Mouse (Mus musculus) induced T-regulatory cell, adult 2 months (primary cell): ENCODE data around the gene Rsad1.
A peak's percentile ranks its signal among the peaks of the same experiment; 100 is the strongest.

Source experiments
- DNase-seq: peaks from one replicate; pipeline ENCODE4 v3.0.0-alpha.2; 2012; ENCODE audit warnings: low read depth

The Rsad1 gene

DNA sequence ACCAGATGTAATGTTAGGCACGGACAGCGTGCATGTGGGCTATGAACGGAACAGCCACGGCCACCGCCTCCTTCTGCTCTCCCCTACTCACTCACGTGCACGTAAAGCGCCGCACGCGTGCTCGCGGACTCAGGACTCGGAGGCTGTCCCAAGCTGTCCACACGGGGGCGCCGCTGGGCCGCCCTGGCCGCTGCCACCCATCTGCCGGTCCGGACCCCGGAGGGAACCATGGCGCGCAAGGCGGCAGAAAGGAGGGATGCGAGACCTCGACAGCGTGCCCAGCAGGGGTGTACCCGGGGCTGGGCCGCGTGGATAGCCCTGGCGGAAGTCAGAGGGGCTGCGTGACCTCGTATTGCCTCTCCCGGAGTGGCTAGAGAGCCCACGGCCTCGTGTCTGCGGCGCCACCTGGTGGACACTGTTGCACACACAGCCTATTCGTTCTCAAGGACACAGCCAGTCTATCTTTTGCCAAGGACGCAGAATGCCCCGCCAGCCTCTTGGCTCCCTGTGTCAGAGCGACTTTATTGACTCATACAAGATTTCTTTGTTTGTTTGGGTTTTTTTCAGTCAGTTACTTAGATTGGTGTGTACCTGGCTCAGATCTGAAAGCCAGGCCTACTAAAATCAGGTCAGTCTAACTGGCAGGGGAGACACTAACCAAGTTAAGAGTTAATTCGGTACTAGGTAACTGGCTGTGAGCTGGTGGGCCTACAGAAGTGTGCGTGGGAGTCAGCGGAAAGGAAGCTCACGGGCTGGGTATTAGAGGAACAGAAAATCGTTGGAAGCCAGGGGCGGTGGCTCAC is at the start of gene Rsad1:
TSS of gene Rsad1 (minus strand) at position 368 of the 803 bp plus-strand sequence.
- DNase-seq, result peak; percentile 96

DNA sequence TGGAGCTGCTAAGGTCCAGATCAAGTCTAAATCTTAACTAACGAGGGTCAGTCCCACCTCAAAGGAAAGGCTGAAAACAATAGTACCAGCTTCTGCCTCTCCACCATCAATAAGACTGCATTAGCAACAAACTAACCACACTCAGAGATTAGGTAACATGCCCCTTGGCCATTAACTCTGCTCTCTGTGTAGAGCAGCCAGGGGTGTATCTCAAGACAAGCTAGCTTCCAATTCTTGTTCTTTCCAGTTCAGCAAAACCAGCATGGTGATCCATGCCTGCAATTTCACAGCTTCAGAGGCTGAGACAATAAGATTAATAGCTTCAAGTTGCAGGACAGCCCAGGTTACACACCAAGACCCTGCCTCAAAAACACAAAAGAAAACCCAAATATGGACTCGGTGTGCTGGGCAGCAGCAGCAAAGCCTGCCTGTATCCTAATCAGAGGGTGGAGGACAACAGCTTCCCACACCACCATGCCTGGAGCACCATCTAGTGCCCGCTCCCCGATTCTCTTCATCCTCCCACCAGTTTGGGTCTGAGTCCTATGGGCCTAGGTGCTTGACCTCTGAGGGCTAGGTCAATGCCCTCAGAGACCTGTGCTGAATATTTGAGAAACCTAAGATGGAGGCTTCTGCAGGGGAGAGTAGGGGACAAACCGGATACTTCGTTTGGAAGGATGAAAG is 49.5 kb upstream of the Rsad1 start:
- no peak for DNase-seq

DNA sequence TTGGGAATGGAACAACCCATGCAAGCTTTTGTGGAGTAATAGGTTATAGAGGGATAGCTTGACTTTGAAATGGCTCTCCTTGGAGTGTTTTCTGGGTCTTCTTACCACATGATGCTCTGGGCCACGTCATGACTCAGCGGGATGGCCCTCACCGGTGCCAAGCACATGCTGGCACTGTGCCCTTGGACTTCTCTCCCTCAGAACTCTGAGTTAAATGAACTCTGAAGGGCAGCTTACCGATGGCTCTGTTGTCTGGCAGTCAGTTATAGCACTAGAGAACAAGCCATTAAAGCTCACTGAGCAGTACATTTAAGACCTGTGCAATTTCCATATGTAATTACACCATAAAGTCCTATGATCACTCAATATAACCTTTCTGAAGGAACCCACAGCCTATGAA is 48.3 kb upstream of the Rsad1 start:
- DNase-seq, result no peak

DNA sequence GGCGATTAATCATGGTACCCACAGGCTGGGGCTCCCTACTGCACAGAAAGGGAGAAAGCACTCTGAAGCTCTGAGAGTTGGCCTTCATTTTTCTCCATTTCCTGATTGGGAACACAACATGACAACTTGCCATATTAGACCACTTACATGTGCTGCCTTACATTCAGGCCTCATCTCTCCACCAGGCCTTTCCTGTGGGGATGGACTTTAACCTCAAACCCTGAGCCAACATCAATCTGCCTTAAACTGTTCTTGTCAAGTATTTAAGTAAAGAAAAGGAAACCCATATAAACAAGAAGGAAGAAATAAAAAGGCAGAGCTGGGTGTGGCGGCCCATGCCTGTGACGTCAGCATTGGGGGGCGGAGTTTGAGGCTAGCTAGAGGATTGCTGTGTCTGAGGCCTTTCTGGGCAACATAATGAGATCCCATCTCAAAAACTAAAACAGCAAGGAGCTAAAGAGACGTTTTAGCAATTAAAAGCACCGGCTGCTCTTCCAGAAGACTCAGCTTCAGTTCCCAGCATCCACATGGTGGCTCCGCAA is 47.3 kb upstream of the Rsad1 start:
- peak; percentile 84 for DNase-seq

DNA sequence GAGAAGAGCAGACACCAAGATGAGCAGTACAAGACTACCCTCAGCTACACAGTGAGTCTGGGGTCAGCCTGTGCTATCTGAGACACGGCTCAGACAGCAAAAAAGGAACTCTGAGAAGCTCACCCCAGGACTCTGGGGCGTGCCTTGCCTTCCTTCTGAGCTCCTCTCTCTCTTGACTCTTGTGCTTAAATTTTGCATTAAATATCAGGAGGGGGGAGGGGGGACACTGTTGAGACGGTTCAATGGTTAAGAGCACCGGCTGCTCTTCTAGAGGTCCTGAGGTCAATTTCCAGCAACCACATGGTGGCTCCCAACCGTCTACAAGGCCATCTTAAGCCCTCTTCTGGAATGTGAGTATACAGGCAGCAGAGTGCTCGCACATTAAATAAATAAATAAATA is 38.5 kb upstream of the Rsad1 start:
- DNase-seq, result no peak

DNA sequence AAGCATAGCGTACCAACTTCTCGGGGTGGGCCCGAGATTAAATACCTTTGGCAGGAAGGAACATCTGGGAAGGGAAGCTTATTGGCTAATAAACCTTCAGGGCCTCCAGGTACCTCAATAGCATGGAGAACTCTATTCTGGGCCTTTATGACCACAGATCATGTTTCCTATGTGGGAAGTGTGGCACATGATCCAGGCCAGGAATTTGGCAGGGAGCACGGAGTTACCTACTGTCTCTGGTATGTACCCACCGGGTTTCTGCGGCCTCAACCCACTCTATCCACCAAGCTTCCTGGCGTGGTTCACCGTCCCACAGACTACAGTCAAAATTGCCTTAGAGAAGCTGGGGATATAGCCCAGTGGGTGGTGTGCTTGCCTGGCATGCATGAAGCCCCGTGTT is 36.0 kb upstream of the Rsad1 start:
- DNase-seq, result no peak

DNA sequence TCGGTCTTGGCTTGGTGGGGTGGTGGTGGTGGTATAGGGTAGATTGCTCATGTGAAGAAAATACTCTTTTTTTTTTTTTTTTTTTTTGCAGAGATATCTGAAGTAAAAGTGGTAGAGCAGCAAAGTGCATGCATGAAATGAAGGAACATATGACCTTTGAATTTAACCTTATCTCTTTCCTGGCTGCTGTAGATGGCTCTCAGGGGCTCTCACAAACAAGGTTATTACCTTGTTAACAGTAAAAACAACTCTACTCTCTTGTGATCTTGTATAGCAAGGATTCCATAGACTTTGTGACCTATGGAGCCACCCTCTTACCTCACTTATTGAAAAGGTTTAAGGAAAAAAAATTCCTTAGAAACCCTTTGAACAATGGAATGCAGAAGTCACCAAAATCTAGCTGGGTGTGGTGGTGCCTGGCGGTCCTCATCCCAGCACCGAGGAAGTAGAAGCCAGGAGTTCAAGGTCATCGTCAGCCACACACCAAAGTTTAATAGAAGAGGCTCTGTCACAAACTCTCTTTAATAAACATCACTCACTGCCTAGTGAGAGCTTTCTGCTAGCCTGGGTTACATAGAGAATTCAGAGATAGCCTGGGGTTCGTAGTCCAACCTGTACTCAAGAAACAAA is 31.2 kb upstream of the Rsad1 start:
- DNase-seq, result no peak

DNA sequence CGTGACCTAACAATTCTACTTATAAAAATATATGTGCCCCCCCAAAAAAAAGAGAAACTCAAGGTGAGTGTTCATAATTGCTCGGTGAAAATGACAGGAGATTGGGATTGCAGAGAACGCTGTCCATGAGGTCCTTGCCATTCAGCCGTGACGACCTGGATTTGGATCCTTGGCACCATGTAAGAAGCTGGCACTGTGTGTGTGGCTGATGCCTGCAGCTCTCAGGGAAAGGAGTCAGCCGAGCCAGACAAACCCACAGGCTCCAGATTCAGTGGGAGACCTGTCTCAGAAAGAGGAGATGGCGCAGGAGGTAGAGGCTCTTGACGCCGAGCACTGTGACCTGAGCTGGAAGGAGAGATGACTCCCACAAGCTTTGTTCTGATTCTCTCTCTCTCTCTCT is 27.3 kb upstream of the Rsad1 start:
- DNase-seq, result no peak

DNA sequence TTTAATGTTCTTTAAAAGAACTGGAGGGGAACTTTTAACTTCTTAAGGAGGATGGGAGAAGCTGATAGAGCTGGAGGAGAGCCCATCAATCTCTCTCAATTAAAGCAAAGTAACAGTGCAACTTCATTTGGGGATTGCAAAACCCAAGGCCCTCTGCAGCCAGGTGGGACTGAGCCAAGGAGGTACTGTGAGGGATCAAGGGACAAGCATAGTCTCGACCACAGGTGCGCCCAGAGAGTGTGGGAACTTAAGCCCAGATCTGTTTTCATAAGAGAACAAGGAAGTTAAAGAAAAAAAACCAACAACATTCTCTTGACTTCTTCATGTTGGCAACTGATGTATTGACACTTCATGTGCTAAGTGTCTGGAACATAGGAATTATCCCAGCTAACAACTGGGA is 26.0 kb upstream of the Rsad1 start:
- DNase-seq, result no peak

DNA sequence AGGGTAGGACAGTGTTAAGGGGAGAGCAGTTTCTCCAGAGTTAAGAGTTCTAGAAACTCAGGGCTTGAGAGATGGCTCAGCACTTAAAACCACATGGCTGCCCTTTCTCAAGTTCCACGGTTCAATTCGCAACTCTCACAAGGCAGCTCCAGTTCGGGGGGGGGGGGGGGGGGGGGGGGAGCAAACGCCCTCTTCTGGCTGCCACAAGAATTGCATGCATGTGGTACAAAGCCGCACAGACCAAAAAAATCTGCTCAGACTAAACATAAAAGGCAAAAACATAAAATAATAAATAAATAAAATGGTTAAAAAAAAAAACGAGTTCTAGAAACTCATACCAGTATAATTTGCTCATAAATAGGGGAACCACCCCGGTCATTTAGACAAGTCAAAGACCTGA is 25.5 kb upstream of the Rsad1 start:
- DNase-seq, result peak; percentile 32

DNA sequence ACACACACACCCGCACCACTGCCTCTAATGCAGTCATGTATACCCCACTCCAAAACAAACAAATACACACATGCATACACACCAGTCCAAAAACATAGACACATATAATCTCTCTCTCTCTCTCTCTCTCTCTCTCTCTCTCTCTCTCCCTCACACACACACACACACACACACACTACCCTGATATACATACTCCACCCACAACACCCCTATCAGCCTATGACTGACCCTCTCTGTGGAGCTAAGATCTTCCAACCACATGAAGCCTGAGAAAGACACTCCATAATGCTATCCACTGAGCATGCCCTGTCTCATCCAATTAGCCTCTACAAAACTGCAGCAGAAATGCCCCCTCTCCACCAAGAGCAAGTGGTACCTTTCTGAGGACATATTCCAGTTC is 22.8 kb upstream of the Rsad1 start:
- no peak for DNase-seq

DNA sequence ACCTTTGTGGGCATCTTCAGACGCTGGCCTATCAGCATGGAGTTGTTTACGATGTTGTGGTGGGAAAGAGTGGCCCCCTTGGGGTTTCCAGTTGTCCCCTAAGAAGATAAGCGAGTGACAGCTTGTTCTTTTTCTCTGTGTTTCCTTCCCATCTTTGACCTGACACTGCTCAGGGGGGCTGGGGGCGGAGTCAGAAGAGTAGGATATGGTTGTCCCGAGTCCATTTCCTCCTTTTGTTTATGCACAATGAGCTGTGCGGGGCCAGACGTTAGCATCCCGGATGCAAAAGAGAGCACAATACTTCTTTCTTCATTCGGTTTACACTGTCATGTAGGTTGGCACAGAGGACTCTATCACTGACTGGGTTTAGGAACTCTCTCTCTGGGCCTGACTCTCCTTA is 21.6 kb upstream of the Rsad1 start:
- DNase-seq, result peak; percentile 22

DNA sequence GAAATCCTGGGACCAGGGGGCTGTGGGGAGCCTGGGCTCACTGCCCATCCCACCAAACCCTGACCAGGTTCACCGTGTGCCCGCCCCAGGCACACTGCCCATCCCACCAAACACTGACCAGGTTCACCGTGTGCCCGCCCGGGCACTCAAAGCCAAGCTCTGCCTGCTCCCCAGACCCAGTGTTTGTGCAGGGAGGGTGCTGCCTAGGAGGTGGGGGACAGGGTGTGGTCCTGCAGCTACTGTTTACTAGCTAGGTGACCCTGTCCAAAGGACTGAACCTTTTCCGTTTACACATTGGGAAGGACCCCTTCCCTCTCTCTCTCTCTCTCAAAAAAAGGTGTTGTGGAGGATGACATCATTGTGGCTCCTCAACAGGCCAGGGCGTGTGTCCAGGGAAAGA is 18.3 kb upstream of the Rsad1 start:
- no peak for DNase-seq

DNA sequence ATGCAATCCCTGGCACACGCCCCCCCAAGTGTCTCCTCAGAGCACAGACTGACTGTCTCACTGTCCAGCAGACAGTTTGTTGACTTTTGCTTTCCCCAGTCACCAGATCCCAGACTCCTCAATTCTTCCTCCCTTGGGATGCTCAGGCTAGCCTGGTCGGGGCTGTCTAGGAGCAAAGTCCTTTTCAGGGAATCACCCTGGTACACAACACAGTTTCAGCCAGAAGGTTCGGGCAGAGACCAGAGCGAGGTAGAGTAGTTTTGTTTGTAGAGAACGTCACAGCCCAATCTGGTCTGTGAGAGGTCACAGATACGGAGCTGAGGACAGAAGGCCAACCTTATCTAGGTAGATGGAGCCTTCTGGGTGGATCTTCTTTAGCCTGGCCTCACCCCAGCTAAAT is 17.5 kb upstream of the Rsad1 start:
- no peak for DNase-seq

DNA sequence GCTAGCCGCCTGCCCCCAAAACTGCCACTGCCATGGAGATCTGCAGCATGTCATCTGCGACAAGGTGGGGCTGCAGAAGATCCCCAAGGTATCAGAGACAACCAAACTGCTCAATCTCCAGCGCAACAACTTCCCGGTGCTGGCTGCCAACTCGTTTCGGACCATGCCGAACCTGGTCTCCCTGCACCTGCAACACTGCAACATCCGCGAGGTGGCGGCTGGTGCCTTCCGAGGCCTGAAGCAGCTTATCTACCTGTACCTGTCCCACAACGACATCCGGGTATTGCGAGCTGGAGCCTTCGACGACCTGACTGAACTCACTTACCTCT is 16.1 kb upstream of the Rsad1 start:
- peak; percentile 40 for DNase-seq

DNA sequence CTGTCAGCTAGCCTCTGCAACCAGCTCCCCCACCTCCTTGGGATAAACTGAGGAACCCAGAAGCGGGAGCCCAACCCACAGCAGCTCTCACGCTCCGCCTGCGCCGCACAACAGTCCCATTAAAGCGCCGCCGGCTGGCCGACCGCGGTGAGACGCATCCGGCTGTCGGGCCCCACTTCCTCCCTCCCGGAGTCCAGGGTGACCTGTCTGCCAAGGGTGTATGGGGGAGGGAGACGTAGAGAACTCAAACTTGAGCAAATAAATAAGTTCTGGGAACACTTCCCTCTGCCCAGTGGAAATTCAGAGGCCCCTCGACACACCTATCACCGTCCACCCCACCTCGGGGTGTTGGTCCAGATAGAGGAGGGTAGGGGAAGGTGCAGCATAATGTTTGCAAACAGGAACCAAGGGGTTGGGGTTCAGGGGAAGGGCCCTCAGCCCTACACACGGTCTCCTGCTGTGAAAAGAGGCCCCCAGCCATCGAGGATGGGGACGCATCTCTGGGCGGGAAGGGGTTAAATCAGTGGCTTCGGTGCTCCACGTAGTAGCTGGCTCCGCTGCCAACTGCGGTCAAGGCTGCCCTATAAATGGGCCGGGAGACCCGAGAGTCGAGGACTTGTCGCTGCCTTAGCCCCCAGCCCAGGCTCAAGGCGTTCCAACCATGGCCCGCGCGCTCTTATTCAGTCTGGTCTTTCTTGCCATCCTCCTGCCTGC is 15.5 kb upstream of the Rsad1 start, which contains the start of gene Chad:
TSS of gene Chad (plus strand) at position 611 of the 714 bp plus-strand sequence.
- DNase-seq, result peak; percentile 52

DNA sequence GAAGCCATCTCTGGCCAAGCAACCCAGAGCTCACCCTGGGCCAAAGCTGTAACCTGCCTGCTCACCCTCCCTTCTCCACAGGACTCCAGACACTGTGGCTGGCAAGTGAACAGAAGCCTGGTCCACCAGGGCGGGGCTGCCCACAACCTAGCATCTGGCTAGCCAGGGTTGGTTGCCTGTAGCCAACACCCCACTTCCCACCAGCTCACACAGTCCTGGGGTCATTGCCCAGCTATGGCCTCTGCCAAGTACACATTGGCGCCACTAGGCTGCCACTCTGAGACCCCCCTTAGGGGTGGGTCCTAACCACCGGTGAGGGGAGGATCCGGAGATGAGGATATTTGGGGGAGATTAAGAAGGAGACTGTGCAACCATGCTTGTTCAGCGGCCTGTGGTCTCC is 14.8 kb upstream of the Rsad1 start:
- DNase-seq, result no peak

DNA sequence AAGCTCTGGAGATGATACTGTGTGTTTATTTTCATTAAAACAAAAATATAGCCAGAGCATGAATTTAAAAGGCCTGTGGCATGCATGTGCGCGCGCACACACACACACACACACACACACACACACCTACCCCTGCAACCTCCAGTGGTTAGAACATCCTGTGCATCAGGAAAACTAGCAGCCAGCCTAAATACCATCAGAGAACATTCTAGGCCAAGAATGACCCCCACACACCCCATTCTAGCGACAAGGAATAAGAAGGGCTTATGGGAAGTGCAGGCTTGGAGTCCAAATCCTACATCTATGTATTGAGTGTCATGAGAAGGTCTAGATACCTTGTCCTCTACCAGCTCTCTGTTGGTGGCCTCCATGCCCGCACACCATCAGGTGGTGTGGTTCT is 14.3 kb upstream of the Rsad1 start:
- no peak for DNase-seq

DNA sequence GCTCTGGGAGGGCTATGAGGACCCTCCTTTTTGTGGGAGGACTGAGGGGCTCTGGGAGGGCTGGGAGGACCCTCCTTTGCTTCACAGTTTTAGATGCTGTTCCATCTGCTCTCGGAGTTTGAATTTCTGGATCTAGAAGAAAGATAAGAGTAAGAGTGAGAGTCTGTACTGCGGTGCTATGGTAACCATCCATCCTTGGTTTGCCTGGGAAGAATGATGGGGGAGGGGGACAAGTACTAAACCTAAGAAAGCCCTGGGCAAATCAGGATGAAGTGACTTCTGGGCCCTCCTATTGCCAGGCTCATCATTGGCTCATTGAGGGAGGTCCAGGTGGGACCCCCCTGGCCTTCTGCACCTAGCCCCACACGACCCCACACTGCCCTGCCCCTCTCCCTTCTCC is 9.2 kb upstream of the Rsad1 start:
- no peak for DNase-seq

DNA sequence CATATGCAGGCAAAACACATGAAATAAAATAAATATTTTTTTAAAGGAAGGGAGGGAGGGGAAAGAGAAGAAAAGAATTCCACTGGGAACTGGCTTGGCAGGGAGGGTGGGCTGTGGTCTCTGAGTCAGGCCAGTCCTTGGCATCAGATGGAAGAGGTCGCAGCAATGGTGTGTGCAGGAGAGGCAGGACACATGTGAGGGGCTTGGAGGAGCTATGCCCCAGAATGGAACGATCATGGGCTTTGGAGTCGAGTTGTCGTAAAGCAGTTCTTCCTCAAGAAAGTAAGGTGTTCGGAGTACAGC is 1.3 kb upstream of the Rsad1 start:
- DNase-seq, result no peak

DNA sequence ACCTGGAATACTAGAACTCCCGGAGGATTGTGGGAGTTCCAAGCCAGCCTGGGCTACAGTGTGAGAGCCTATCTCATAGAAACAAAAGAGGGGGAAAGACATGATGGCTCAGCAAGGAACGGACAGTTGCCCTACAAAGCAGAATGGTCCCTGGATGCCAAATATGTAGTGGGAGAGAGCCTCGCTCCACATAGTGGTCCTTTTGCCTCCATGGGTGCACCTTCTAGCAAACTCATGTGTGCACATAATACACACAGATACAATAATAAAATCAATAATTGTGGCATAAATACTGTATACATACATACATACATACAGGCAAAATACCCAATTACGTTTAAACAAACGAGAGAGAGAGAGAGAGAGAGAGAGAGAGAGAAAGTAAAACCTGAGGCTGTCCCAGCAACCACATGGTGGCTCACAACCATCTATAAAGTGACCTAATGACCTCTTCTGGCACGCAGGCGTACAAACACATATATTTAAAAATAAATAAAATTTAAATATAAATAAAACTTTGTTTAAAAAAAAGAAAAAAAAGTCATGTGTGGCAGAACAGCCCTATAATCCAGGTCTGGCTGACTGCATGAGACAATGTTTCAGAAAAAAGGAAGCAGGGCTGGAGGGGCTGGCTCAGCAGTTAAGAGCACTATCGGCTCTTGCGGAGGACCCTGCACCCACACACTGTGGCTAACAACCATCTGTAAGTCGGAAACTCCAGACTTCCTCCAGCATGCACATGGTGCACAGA is 811 bp upstream of the Rsad1 start:
- peak; percentile 23 for DNase-seq
